Mouse (Mus musculus): ENCODE results near the gene Cdcp1. TPM values are rescaled to one million over a fixed set of nuclear protein-coding genes. Genes with fewer than 3 reads are reported as not detected.

The Cdcp1 gene
- total RNA-seq, 2 experiments from 2014 or later: 0.29 TPM; not detected in 1

DNA sequence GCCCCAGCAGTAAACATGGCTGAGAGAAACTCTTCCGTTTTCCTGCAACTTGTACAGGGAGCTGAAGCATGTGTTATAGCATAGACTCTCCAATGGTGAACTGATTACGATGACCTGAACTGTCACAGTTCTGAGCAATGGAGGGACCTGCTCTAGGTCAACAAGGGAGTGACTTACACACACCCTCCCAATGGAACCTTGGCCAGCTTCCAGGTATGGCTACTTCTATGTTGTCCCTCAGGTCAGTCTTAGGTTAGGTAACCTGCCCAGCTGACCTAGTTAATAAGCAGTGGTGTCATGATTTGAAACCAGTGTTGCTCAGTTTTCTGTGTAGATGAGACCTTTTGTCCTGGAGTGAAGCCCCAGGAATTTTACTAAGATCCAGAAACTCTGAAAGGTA is 8.9 kb downstream of the Cdcp1 start:
- intact Hi-C loops (cut with DNase I): no loop called here

DNA sequence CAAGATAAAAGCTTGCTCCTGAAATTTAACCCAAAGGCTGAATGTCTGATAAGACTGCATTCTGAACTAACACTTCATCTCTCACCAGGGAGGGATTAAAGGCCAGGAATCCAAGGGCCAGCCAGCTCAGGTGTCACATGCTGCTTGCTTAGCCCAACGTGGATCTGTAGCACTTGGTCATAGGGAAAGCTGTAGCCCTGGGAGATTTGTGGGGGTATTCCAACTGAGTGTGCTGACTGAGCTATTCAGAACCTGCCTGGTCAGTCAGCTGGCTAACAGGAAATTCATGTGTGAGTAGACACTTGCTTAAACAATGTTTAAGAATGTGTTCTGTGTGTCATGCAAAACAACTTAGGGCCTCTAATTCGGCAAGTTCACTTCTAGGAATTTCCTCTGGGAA is 9.3 kb downstream of the Cdcp1 start:
- H3K27ac ChIP-seq: no peak overlapping the region
- intact Hi-C loops (cut with DNase I): no loop called here
- no peak overlapping the region for H3K4me3 ChIP-seq
- no peak for DNase-seq (ENCODE audit: extremely low spot score in 1 of 2, low spot score in 2 of 2)
- TF ChIP-seq CTCF (IDR thresholded peaks at IDR 0.05): no peak

More for the DNA sequence above, 8.9 kb downstream of the Cdcp1 start:
- DNase-seq (ENCODE audit: extremely low spot score in 1 of 2, low spot score in 2 of 2): no peak
- H3K4me3 ChIP-seq: no peak overlapping the region
- no peak for TF ChIP-seq CTCF (IDR thresholded peaks at IDR 0.05)
- no peak overlapping the region for H3K27ac ChIP-seq

DNA sequence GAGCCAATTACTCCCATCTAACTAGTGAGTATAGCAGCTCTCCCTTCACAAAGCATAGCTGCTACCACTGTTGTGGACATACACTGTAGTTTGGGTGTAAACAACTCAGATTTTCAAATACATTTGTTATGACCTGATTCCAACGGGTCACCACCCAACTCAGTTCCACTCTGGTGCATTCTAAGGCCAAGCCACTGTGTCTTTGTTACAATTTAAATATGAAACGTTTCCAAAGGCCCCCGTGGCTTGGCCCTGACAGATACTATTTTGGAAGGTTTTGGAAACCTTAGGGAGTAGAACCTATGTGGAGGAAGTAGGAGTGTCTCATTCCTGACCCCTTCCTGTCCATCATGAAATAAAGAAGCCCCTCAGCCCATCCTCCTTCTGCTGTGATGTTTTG is 15.7 kb downstream of the Cdcp1 start:
- DNase-seq (ENCODE audit: extremely low spot score in 1 of 2, low spot score in 2 of 2): no peak
- intact Hi-C loops (cut with DNase I): no loop called here
- TF ChIP-seq CTCF (IDR thresholded peaks at IDR 0.05): no peak
- no peak overlapping the region for H3K27ac ChIP-seq
- H3K4me3 ChIP-seq: no peak overlapping the region

DNA sequence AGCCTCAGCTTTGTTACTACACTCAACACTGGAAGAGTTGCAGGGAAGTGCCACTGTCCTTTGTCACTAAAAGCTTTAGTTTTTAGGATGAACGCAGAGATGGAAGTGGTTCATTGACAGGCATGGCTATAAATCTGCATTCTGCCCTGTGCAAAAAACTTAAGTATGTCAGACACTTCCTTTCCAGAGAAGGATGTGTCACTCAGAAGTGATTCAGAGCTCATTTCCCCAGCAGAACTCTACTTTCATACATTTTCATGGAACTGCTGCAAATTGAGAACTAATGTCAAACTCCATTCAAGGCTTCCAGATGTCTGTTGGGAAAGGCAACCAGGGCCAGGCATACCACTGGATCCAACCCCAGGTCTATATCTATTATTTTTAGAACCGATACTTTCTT is 27.6 kb downstream of the Cdcp1 start:
- intact Hi-C loops (cut with DNase I): no loop called here
- Histone ChIP-seq H3K27ac (no peak overlapping the region), H3K4me3 (no peak overlapping the region)
- no peak for TF ChIP-seq CTCF (IDR thresholded peaks at IDR 0.05)
- DNase-seq (ENCODE audit: extremely low spot score in 1 of 2, low spot score in 2 of 2): no peak

DNA sequence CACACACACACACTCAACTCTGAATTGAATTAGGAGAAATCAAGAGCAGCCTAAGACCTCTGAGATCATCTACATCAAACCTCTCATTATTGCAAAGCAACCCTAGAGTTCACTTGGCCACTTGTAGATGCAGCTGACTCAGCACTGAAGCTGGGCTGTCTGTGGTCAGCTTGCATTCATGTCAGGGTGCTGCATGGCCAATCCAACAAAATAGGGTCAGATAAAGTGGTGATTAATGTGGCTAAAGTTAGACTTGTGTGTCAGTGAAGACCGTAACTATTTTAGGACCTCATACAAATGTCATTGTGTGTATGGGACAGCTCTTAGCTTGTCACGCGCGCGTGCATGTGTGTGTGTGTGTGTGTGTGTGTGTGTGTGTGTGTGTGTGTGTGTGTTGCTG is 28.2 kb downstream of the Cdcp1 start:
- Histone ChIP-seq H3K4me3 (no peak overlapping the region), H3K27ac (no peak overlapping the region)
- intact Hi-C loops (cut with DNase I): no loop called here
- TF ChIP-seq CTCF (IDR thresholded peaks at IDR 0.05): no peak
- DNase-seq (ENCODE audit: extremely low spot score in 1 of 2, low spot score in 2 of 2): no peak

DNA sequence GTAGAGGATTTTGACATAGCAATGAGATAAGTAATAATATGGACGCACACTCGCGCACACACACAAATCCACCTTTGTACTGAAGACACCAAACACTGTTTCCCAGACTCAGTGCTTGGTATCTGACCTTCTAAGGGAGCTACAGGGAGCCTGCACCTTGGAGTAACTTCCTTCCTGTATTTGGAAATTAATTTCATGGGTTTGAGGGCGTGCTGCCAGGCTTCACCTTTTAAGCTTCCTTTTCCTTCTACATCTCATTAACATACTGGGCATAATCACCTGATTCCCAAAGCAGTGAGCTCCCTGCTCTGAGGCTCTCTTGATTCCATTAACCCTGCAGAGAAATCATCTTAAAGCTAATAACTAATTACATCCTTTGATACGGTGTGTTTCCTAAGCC is 29.7 kb downstream of the Cdcp1 start:
- no peak overlapping the region for H3K27ac ChIP-seq
- TF ChIP-seq CTCF (IDR thresholded peaks at IDR 0.05): no peak
- intact Hi-C loops (cut with DNase I): no loop called here

DNA sequence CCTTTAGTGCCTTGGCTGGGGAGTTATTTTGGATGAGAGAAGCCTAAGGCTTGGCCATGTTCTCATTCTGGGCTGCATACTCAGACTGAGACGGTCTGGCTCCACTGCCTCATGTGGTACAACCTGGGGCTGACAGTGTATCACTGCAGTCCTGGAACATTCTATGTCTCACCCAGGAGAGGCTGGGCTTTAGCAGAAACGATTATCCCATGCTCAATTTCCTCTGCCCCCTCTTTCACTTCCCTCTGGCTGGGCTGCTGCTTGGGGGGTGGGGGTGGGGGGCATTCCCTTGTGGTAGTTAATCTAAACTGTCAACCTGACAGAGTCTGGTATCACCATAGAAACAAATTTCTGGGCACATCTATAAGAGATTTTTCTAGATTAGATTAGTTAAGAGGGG is 30.3 kb downstream of the Cdcp1 start:
- intact Hi-C loops (cut with DNase I): no loop called here
- no peak overlapping the region for H3K4me3 ChIP-seq
- H3K27ac ChIP-seq: no peak overlapping the region
- no peak for DNase-seq (ENCODE audit: extremely low spot score in 1 of 2, low spot score in 2 of 2)
- TF ChIP-seq CTCF (IDR thresholded peaks at IDR 0.05): no peak

More for the DNA sequence above, 29.7 kb downstream of the Cdcp1 start:
- DNase-seq (ENCODE audit: extremely low spot score in 1 of 2, low spot score in 2 of 2): no peak
- no peak overlapping the region for H3K4me3 ChIP-seq

DNA sequence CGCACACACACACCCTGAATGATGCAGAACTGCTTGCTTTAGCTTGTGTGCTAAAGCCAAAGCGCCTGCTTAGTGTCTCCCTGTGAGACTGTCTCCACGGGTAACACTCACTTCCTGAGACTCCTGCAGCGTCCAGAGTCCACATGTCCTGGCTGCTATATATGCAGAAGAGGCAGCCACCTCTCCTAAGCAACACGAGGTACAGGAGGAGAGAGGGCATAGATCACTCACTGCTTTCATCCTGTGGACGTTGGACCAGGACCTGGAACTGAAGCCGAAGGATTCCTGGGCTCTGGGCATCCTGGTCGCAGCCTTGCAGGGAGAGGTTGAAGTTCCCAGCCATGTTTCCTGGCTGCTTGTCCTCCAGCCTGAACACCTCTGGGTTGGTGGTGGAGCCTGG is 32.6 kb downstream of the Cdcp1 start:
- TF ChIP-seq CTCF (IDR thresholded peaks at IDR 0.05): no peak
- DNase-seq (ENCODE audit: extremely low spot score in 1 of 2, low spot score in 2 of 2): no peak
- no peak overlapping the region for H3K27ac ChIP-seq
- no peak overlapping the region for H3K4me3 ChIP-seq
- intact Hi-C loops (cut with DNase I): no loop called here

DNA sequence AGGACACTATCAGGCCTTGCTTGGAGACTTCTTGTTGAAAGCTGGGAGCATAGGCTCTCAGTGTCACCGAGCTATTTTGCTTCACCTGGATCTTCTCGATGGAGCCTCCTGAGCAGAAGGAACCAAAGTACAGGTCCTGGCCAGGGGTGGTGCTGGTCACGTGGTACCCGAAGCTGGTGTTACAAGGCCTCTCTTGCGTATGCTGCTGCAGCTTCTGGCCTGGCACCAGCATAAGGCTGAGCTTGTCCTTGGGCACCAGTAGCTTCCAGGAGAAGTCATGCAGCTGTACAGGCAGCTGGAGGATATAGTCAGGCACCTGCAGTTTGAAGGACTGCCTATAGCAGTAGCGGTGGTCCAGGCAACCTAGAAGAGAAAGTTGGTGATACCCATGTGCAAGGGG is 35.8 kb downstream of the Cdcp1 start:
- H3K4me3 ChIP-seq: no peak overlapping the region
- intact Hi-C loops (cut with DNase I): no loop called here
- no peak for TF ChIP-seq CTCF (IDR thresholded peaks at IDR 0.05)
- no peak overlapping the region for H3K27ac ChIP-seq
- no peak for DNase-seq (ENCODE audit: extremely low spot score in 1 of 2, low spot score in 2 of 2)

DNA sequence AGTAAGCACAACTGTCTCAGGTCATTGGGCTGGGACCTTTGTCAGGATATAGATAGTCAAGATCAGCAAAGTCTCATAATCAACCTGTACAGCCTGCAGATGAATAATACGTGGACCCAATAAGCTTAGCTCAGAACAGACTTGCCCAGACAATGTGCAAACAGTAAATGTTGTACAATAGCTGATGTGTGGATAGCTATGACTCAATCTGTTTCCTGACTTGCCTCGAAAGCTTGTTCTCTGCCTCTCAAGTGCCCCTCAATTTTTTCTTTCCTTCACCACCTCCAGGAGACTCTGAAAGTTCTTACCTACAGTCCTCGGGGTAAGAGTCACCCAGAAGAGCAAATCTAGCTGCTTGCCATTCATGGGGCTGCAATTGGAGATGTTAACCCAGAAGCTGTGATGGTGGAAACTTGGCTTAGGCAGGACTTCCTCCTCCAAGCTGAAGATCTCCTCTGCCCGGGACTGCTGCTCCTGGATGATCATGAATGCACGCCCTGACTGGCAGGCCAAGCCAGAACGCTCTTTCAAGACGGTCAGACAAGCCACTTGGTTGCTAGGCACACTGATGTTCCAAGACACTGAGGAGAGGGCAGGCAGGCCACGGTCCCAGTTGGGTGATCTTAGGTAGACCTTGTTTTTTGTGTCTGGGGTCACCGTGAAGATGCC is 38.3 kb downstream of the Cdcp1 start:
- Histone ChIP-seq H3K27ac (no peak overlapping the region), H3K4me3 (no peak overlapping the region)
- intact Hi-C loops (cut with DNase I): no loop called here
- TF ChIP-seq CTCF (IDR thresholded peaks at IDR 0.05): no peak
- no peak for DNase-seq (ENCODE audit: extremely low spot score in 1 of 2, low spot score in 2 of 2)

DNA sequence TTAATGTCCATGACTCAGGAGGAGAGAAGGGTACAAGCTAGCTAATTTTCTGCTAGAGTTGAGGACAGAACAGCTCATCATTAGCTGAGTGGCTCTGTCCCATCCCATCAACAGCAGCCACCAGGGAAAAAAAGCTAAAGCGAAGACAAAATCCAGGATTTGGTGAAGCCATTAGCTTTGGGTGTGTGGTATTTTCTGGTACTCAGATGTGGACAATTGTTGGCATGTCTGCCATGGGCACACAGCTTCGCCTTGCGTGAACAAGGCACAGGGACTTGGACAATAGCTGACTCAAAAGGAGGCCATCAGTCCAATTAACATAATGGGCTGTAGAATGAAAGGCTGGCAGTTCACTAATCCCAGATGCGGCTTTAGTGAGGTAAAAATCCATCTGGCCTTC is 41.5 kb downstream of the Cdcp1 start:
- TF ChIP-seq CTCF (IDR thresholded peaks at IDR 0.05): no peak
- intact Hi-C loops (cut with DNase I): no loop called here
- no peak for DNase-seq (ENCODE audit: extremely low spot score in 1 of 2, low spot score in 2 of 2)
- Histone ChIP-seq H3K27ac (no peak overlapping the region), H3K4me3 (no peak overlapping the region)

DNA sequence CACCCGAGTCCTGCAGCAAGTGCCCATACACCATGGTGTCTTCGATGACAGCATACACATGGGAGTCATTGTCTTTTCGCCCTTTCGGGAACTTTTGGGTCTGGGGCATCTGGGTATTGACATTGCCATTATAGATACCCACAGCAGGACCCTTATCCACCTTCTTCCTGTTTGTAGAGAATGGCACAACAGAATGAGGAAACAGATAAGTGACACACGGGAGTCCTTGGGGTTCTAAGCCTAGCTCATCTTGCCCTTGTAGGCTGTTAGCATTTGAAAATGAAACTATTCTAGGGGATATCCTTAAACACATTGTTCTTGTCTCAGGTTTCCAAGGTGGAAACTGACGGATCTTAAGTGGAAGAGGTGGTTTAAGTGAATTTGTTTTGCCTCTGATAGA is 42.1 kb downstream of the Cdcp1 start:
- intact Hi-C loops (cut with DNase I): no loop called here
- DNase-seq (ENCODE audit: extremely low spot score in 1 of 2, low spot score in 2 of 2): no peak
- no peak overlapping the region for H3K27ac ChIP-seq
- no peak for TF ChIP-seq CTCF (IDR thresholded peaks at IDR 0.05)
- H3K4me3 ChIP-seq: no peak overlapping the region

DNA sequence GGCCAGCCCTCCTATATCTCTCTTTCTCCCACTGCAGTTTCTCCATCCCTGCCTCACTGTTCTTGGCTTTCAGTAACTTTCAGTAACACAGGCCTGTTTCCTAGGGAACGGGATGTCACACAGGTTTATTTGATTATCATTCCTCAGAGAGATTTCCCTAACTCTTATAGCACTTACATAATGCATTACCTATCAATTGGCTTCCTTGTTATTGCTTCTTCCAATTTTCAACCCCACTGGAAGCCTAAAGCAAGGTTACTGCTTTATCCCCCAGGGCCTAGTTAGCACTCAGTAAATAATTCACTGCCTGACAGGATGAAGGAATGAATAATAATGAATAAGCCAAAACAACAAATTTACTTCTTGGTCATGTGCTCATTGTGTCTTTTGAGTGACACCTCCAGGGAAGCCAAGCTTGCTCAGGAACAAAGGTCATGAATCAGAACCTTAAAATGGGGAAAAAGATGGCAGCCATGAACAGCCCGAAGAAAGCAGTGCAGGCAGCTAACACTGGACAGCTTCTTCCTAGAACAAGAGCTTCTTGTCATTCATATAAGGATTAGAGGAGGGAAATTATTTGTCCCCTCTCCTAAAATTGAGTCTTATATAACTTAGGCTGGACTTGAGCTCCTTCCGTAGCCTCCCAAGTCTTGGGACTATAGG is 49.9 kb downstream of the Cdcp1 start:
- DNase-seq (ENCODE audit: extremely low spot score in 1 of 2, low spot score in 2 of 2): no peak
- no peak for TF ChIP-seq CTCF (IDR thresholded peaks at IDR 0.05)
- no peak overlapping the region for H3K4me3 ChIP-seq
- no peak overlapping the region for H3K27ac ChIP-seq
- intact Hi-C loops (cut with DNase I): no loop called here

Measured in left cerebral cortex, adult 2 months (tissue).